Mouse (Mus musculus): Measurements from ENCODE around the gene Gpd1. TPM values are rescaled to one million over a fixed set of nuclear protein-coding genes. Genes with fewer than 3 reads are reported as not detected.

The Gpd1 gene
- polyA plus RNA-seq, 1 experiment from 2014 or later = 0.35 TPM

- Histone ChIP-seq H3K27ac (ENCODE audit: low read depth) (peak overlapping the region; percentile 57; the same call in 1 of the 2 replicates), H3K4me1 (replicated peaks; ENCODE audit: control insufficient read depth, insufficient read depth, low read length) (peaks cover 15% of the 10 kb centered on the region), H3K9me3 (ENCODE audit: control insufficient read depth, low read length) (no peaks in the 10 kb centered on the region), H3K36me3 (ENCODE audit: control insufficient read depth, insufficient read depth, low read length) (peaks cover 58% of the 10 kb centered on the region), H3K4me2 (ENCODE audit: low read length) (no peak overlapping the region), H3K9ac (ENCODE audit: low read length) (no peak overlapping the region), H3K4me3 (ENCODE audit: low read depth, low read length) (no peak overlapping the region), H3K27me3 (replicated peaks; ENCODE audit: control insufficient read depth, insufficient read depth, low read length) (no peaks in the 10 kb centered on the region)
- 81% methylated on average over 7 of the region's 7 CpGs for WGBS
- ATAC-seq (replicated peaks; ENCODE audit: low FRiP score, low TSS enrichment, low read depth) (no peak), DNase-seq (ENCODE audit: low spot score) (no peak)
These were observed 12.4 kb upstream of the Gpd1 start for GRCm38 (mm10) chr15:99704881-99705280.

GRCm38 (mm10) chr15:99705440-99706048 is 11.8 kb upstream of the Gpd1 start, which contains the start of gene Gm17349:
Gm17349 (minus strand) TSS chr15:99705490.
- no peak within 1 kb of the TSS for H3K9ac ChIP-seq (ENCODE audit: low read length)
- 69% methylated on average over 11 of the region's 11 CpGs for WGBS
- H3K4me3 ChIP-seq (ENCODE audit: low read depth, low read length) = no peak within 1 kb of the TSS
- H3K36me3 ChIP-seq (ENCODE audit: control insufficient read depth, insufficient read depth, low read length) = peaks cover 64% of the 10 kb centered on the region
- no peaks in the 10 kb centered on the region for H3K27me3 ChIP-seq (replicated peaks; ENCODE audit: control insufficient read depth, insufficient read depth, low read length)
- DNase-seq (ENCODE audit: low spot score) (peak; percentile 76), ATAC-seq (replicated peaks; ENCODE audit: low FRiP score, low TSS enrichment, low read depth) (no peak)
- no peaks in the 10 kb centered on the region for H3K9me3 ChIP-seq (ENCODE audit: control insufficient read depth, low read length)
- H3K4me2 ChIP-seq (ENCODE audit: low read length) = no peak within 1 kb of the TSS
- peaks cover 15% of the 10 kb centered on the region for H3K4me1 ChIP-seq (replicated peaks; ENCODE audit: control insufficient read depth, insufficient read depth, low read length)
- peak within 1 kb of the TSS; percentile 57; the same call in 1 of the 2 replicates for H3K27ac ChIP-seq (ENCODE audit: low read depth)

GRCm38 (mm10) chr15:99708176-99708575 is 9.1 kb upstream of the Gpd1 start:
- Histone ChIP-seq H3K9me3 (ENCODE audit: control insufficient read depth, low read length) (no peaks in the 10 kb centered on the region), H3K27me3 (replicated peaks; ENCODE audit: control insufficient read depth, insufficient read depth, low read length) (no peaks in the 10 kb centered on the region), H3K9ac (ENCODE audit: low read length) (no peak overlapping the region), H3K4me2 (ENCODE audit: low read length) (no peak overlapping the region), H3K4me3 (ENCODE audit: low read depth, low read length) (no peak overlapping the region), H3K4me1 (replicated peaks; ENCODE audit: control insufficient read depth, insufficient read depth, low read length) (peaks cover 8% of the 10 kb centered on the region), H3K27ac (ENCODE audit: low read depth) (no peak overlapping the region), H3K36me3 (ENCODE audit: control insufficient read depth, insufficient read depth, low read length) (peaks cover 91% of the 10 kb centered on the region)
- DNase-seq (ENCODE audit: low spot score) (no peak), ATAC-seq (replicated peaks; ENCODE audit: low FRiP score, low TSS enrichment, low read depth) (no peak)
- WGBS = 96% methylated on average over 13 of the region's 13 CpGs

GRCm38 (mm10) chr15:99710221-99711190 is 6.8 kb upstream of the Gpd1 start:
- Histone ChIP-seq H3K9me3 (ENCODE audit: control insufficient read depth, low read length) (no peaks in the 10 kb centered on the region), H3K9ac (ENCODE audit: low read length) (no peak overlapping the region), H3K4me3 (ENCODE audit: low read depth, low read length) (no peak overlapping the region), H3K4me2 (ENCODE audit: low read length) (no peak overlapping the region), H3K4me1 (replicated peaks; ENCODE audit: control insufficient read depth, insufficient read depth, low read length) (no peaks in the 10 kb centered on the region), H3K27ac (ENCODE audit: low read depth) (no peak overlapping the region), H3K27me3 (replicated peaks; ENCODE audit: control insufficient read depth, insufficient read depth, low read length) (no peaks in the 10 kb centered on the region), H3K36me3 (ENCODE audit: control insufficient read depth, insufficient read depth, low read length) (peaks cover 86% of the 10 kb centered on the region)
- 92% methylated on average over 10 of the region's 10 CpGs for WGBS
- ATAC-seq (replicated peaks; ENCODE audit: low FRiP score, low TSS enrichment, low read depth) = no peak
- DNase-seq (ENCODE audit: low spot score) = no peak

GRCm38 (mm10) chr15:99711491-99711890 is 5.8 kb upstream of the Gpd1 start:
- WGBS = 70% methylated on average over 3 of the region's 3 CpGs
- H3K36me3 ChIP-seq (ENCODE audit: control insufficient read depth, insufficient read depth, low read length) = peaks cover 84% of the 10 kb centered on the region
- no peaks in the 10 kb centered on the region for H3K9me3 ChIP-seq (ENCODE audit: control insufficient read depth, low read length)
- H3K9ac ChIP-seq (ENCODE audit: low read length) = no peak overlapping the region
- DNase-seq (ENCODE audit: low spot score) (no peak), ATAC-seq (replicated peaks; ENCODE audit: low FRiP score, low TSS enrichment, low read depth) (no peak)
- no peak overlapping the region for H3K4me2 ChIP-seq (ENCODE audit: low read length)
- no peak overlapping the region for H3K27ac ChIP-seq (ENCODE audit: low read depth)
- H3K4me1 ChIP-seq (replicated peaks; ENCODE audit: control insufficient read depth, insufficient read depth, low read length) = no peaks in the 10 kb centered on the region
- H3K4me3 ChIP-seq (ENCODE audit: low read depth, low read length) = no peak overlapping the region
- H3K27me3 ChIP-seq (replicated peaks; ENCODE audit: control insufficient read depth, insufficient read depth, low read length) = no peaks in the 10 kb centered on the region

- no peak overlapping the region for H3K9ac ChIP-seq (ENCODE audit: low read length)
- no peak overlapping the region for H3K4me2 ChIP-seq (ENCODE audit: low read length)
- H3K4me3 ChIP-seq (ENCODE audit: low read depth, low read length) = no peak overlapping the region
- no peak for DNase-seq (ENCODE audit: low spot score)
- H3K27ac ChIP-seq (ENCODE audit: low read depth) = no peak overlapping the region
- WGBS = 70% methylated on average over 13 of the region's 13 CpGs
- H3K27me3 ChIP-seq (replicated peaks; ENCODE audit: control insufficient read depth, insufficient read depth, low read length) = no peaks in the 10 kb centered on the region
- H3K4me1 ChIP-seq (replicated peaks; ENCODE audit: control insufficient read depth, insufficient read depth, low read length) = no peaks in the 10 kb centered on the region
- no peaks in the 10 kb centered on the region for H3K9me3 ChIP-seq (ENCODE audit: control insufficient read depth, low read length)
- H3K36me3 ChIP-seq (ENCODE audit: control insufficient read depth, insufficient read depth, low read length) = peaks cover 70% of the 10 kb centered on the region
- no peak for ATAC-seq (replicated peaks; ENCODE audit: low FRiP score, low TSS enrichment, low read depth)
These were observed 4.4 kb upstream of the Gpd1 start for GRCm38 (mm10) chr15:99712666-99713559.

- no peak overlapping the region for H3K9ac ChIP-seq (ENCODE audit: low read length)
- H3K27ac ChIP-seq (ENCODE audit: low read depth) = no peak overlapping the region
- H3K4me3 ChIP-seq (ENCODE audit: low read depth, low read length) = no peak overlapping the region
- peaks cover 65% of the 10 kb centered on the region for H3K36me3 ChIP-seq (ENCODE audit: control insufficient read depth, insufficient read depth, low read length)
- no peaks in the 10 kb centered on the region for H3K27me3 ChIP-seq (replicated peaks; ENCODE audit: control insufficient read depth, insufficient read depth, low read length)
- H3K9me3 ChIP-seq (ENCODE audit: control insufficient read depth, low read length) = no peaks in the 10 kb centered on the region
- ATAC-seq (replicated peaks; ENCODE audit: low FRiP score, low TSS enrichment, low read depth) (no peak), DNase-seq (ENCODE audit: low spot score) (no peak)
- H3K4me2 ChIP-seq (ENCODE audit: low read length) = no peak overlapping the region
- no peaks in the 10 kb centered on the region for H3K4me1 ChIP-seq (replicated peaks; ENCODE audit: control insufficient read depth, insufficient read depth, low read length)
- 82% methylated on average over 3 of the region's 3 CpGs for WGBS
These were observed 3.7 kb upstream of the Gpd1 start for GRCm38 (mm10) chr15:99713569-99713968.

DNA sequence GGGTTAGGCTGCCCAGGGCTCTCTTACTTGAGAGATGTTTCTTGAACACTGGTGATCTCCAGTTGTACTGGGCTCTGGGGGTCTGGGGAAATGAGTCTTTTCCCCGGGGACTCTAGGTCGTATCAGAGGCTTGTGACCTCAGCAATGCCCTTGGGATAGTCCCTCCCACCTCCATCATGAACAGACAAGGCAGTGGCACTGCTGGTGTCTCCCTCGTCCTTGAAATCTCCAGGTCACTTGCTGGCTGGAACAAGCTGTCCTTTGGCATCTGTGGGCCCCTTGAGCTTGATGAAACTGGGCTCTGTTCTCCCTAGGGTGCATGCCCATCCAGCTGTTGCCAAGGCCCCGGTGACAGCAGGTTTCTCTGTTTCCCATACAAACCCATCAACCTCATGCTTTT is 3.1 kb upstream of the Gpd1 start:
- Histone ChIP-seq H3K4me3 (ENCODE audit: low read depth, low read length) (no peak overlapping the region), H3K36me3 (ENCODE audit: control insufficient read depth, insufficient read depth, low read length) (peaks cover 59% of the 10 kb centered on the region), H3K9me3 (ENCODE audit: control insufficient read depth, low read length) (no peaks in the 10 kb centered on the region), H3K4me1 (replicated peaks; ENCODE audit: control insufficient read depth, insufficient read depth, low read length) (no peaks in the 10 kb centered on the region), H3K9ac (ENCODE audit: low read length) (no peak overlapping the region), H3K4me2 (ENCODE audit: low read length) (no peak overlapping the region), H3K27me3 (replicated peaks; ENCODE audit: control insufficient read depth, insufficient read depth, low read length) (no peaks in the 10 kb centered on the region), H3K27ac (ENCODE audit: low read depth) (no peak overlapping the region)
- ATAC-seq (replicated peaks; ENCODE audit: low FRiP score, low TSS enrichment, low read depth) (no peak), DNase-seq (ENCODE audit: low spot score) (no peak)
- WGBS = 63% methylated on average over 4 of the region's 4 CpGs
